Mouse (Mus musculus) thymus, adult 2 months (tissue): ENCODE measurements around the gene 4930432M17Rik.

ENCODE experiments used
- CTCF ChIP-seq: fragments of 200-500 bp; IDR thresholded peaks from 2 replicates; pipeline ENCODE4 v1.5.1; 2012; ENCODE audit warnings: mild to moderate bottlenecking, control low read depth, low read length, moderate library complexity, borderline replicate concordance; ENCODE audit not compliant: control insufficient read depth, poor library complexity, insufficient read depth; ENCODE audit errors: extremely low read depth
- POLR2A ChIP-seq: fragments of 200-500 bp; IDR thresholded peaks from 2 replicates; pipeline ENCODE4 v1.6.1; 2012; ENCODE audit warnings: mild to moderate bottlenecking, low read length, control low read depth, moderate library complexity; ENCODE audit not compliant: control insufficient read depth, poor library complexity, insufficient read depth; ENCODE audit errors: extremely low read depth

GRCm38 (mm10) chr3:121721691-121722070 is 51.1 kb downstream of the 4930432M17Rik start:
- no peak for TF ChIP-seq CTCF
- no peak for TF ChIP-seq POLR2A
